Mouse (Mus musculus) kidney, adult 2 months (tissue): ENCODE data around the gene Slamf9. TPM values are rescaled to one million over a fixed set of nuclear protein-coding genes. Genes with fewer than 3 reads are reported as not detected.

Source experiments
- DNase-seq: peaks from one replicate; pipeline ENCODE4 v3.0.0; 2021
- H3K27ac ChIP-seq: fragments of 200-500 bp; 2 replicates; pipeline ENCODE4 v1.5.1; 2012; ENCODE audit warnings: low read depth, low read length, control low read depth, inconsistent platforms; ENCODE audit not compliant: insufficient read depth
- H3K27me3 ChIP-seq: fragments of 200-500 bp; replicated peaks from 2 replicates; pipeline ENCODE4 v1.6.1; 2012; ENCODE audit warnings: mild to moderate bottlenecking, moderate library complexity, low read length, inconsistent platforms; ENCODE audit not compliant: control insufficient read depth, insufficient read depth
- H3K36me3 ChIP-seq: fragments of 200-500 bp; 2 replicates; pipeline ENCODE4 v1.6.1; 2012; ENCODE audit warnings: mild to moderate bottlenecking, moderate library complexity, low read length, inconsistent platforms; ENCODE audit not compliant: control insufficient read depth, insufficient read depth
- H3K4me1 ChIP-seq: fragments of 200-500 bp; 2 replicates; pipeline ENCODE4 v1.6.1; 2011; ENCODE audit warnings: low read length; ENCODE audit not compliant: control insufficient read depth, insufficient read depth
- H3K4me3 ChIP-seq: fragments of 200-500 bp; 2 replicates; pipeline ENCODE4 v1.5.1; 2011; ENCODE audit warnings: mild to moderate bottlenecking, low read depth, low read length, control low read depth; ENCODE audit not compliant: insufficient read depth
- CTCF ChIP-seq: fragments of 200-500 bp; conservative IDR thresholded peaks from 2 replicates; pipeline ENCODE4 v1.5.1; 2011; ENCODE audit warnings: low read depth, mild to moderate bottlenecking, control low read depth, low read length, moderate library complexity, mixed read lengths; ENCODE audit not compliant: insufficient read depth, insufficient read length
- POLR2A ChIP-seq: fragments of 200-500 bp; IDR thresholded peaks from one replicate; pipeline ENCODE4 v1.6.1; 2011; ENCODE audit warnings: low read depth, low read length, control low read depth
- WGBS: fragments of 180-500 bp; shearing (Covaris S2); methylation state at CpG from one replicate; pipeline ENCODE4 v1.1.7; 2018; 5-methylcytosine and 5-hydroxymethylcytosine counted together
- polyA plus RNA-seq: library from polyadenylated mRNA; depleted of rRNA; stranded (reverse); fragments of >200 nt; gene quantifications from 2 replicates; pipeline ENCODE4 v1.2.3, GENCODE M21; 2012; rRNA removed

Slamf9 gene
- polyA plus RNA-seq, 1 experiment = 20.2 TPM

GRCm38 (mm10) chr1:172527431-172527830 is 52.3 kb downstream of the Slamf9 start:
- Histone ChIP-seq H3K4me3 (no peak overlapping the region), H3K27me3 (no peaks in the 10 kb centered on the region), H3K27ac (no peak overlapping the region), H3K36me3 (no peaks in the 10 kb centered on the region), H3K4me1 (no peaks in the 10 kb centered on the region)
- WGBS = 97% methylated on average over 10 of the region's 10 CpGs
- DNase-seq = no peak
- no peak for TF ChIP-seq CTCF
- no peak for TF ChIP-seq POLR2A

Other genes starting within 250 kb of the Slamf9 start
- 0.09 and 0.11 TPM in 2 replicates for gene Atp1a4, start 216.9 kb upstream of the Slamf9 start, polyA plus RNA-seq
- gene Igsf8, start 213.7 kb upstream of the Slamf9 start, polyA plus RNA-seq = 54.3 and 57.7 TPM in 2 replicates
- 21.5 and 36.4 TPM in 2 replicates for gene Atp1a2, start 177.3 kb upstream of the Slamf9 start, polyA plus RNA-seq
- 0.06 and 0.11 TPM in 2 replicates for gene Kcnj9, start 146.0 kb upstream of the Slamf9 start, polyA plus RNA-seq
- gene Kcnj10, start 134.1 kb upstream of the Slamf9 start, polyA plus RNA-seq = 17.0 and 17.1 TPM in 2 replicates
- gene Pigm, start 98.8 kb upstream of the Slamf9 start, polyA plus RNA-seq = 4.9 and 5.6 TPM in 2 replicates
- gene Igsf9, start 6.4 kb downstream of the Slamf9 start, polyA plus RNA-seq = 15.4 and 20.7 TPM in 2 replicates
- 202 and 286 TPM in 2 replicates for gene Tagln2, start 24.7 kb downstream of the Slamf9 start, polyA plus RNA-seq
- gene Cfap45, start 45.4 kb downstream of the Slamf9 start, polyA plus RNA-seq = 0.33 and 0.79 TPM in 2 replicates
- 0.38 and 0.41 TPM in 2 replicates for gene Vsig8, start 80.6 kb downstream of the Slamf9 start, polyA plus RNA-seq
- 1.7 and 3.0 TPM in 2 replicates for gene Slamf8, start 115.2 kb downstream of the Slamf9 start, polyA plus RNA-seq
- gene Fcrl6, start 127.2 kb downstream of the Slamf9 start, polyA plus RNA-seq = not detected in 2 replicates
- gene Dusp23, start 157.6 kb downstream of the Slamf9 start, polyA plus RNA-seq = 51.4 and 52.1 TPM in 2 replicates
- 0.08 TPM in 1 of 2 replicates, not detected in the other for gene Crp, start 222.7 kb downstream of the Slamf9 start, polyA plus RNA-seq